Mouse (Mus musculus) ovary, postnatal 10 days (tissue): ENCODE results near the gene Ifi204.
"Not testable (repeated sequence)": the region's sequence is repeated elsewhere in the genome, so short reads cannot be mapped to it uniquely, and the experiment has no call there.

Experiments
- DNase-seq: peaks from one replicate; pipeline ENCODE4 v3.0.0; 2022; ENCODE audit warnings: low spot score

Gene Ifi204

GRCm38 (mm10) chr1:173766848-173767617 is at the start of gene Ifi204:
Ifi204 (minus strand) TSS chr1:173766943.
- DNase-seq = not testable (repeated sequence)

- DNase-seq = not testable (repeated sequence)
These were observed 42.6 kb upstream of the Ifi204 start for GRCm38 (mm10) chr1:173809294-173809693.

GRCm38 (mm10) chr1:173802689-173803281 is 36.0 kb upstream of the Ifi204 start:
- DNase-seq = not testable (repeated sequence)

GRCm38 (mm10) chr1:173802207-173802606 is 35.5 kb upstream of the Ifi204 start:
- DNase-seq = not testable (repeated sequence)

- not testable (repeated sequence) for DNase-seq
These were observed 35.0 kb upstream of the Ifi204 start for GRCm38 (mm10) chr1:173801791-173802190.

GRCm38 (mm10) chr1:173773457-173773856 is 6.7 kb upstream of the Ifi204 start:
- DNase-seq = not testable (repeated sequence)

GRCm38 (mm10) chr1:173760032-173760431 is 6.7 kb downstream of the Ifi204 start:
- not testable (repeated sequence) for DNase-seq

- DNase-seq = no peak
These were observed 24.5 kb downstream of the Ifi204 start for GRCm38 (mm10) chr1:173742262-173742661.

- no peak for DNase-seq
These were observed 25.1 kb downstream of the Ifi204 start, which contains the start of gene Ifi207 for GRCm38 (mm10) chr1:173741656-173742055. Ifi207 (minus strand) TSS chr1:173741747.

GRCm38 (mm10) chr1:173740537-173740936 is 26.2 kb downstream of the Ifi204 start:
- no peak for DNase-seq

GRCm38 (mm10) chr1:173736986-173737385 is 29.8 kb downstream of the Ifi204 start:
- DNase-seq = no peak

- DNase-seq = not testable (repeated sequence)
These were observed 31.7 kb downstream of the Ifi204 start for GRCm38 (mm10) chr1:173735015-173735414.

- no peak for DNase-seq
These were observed 33.5 kb downstream of the Ifi204 start for GRCm38 (mm10) chr1:173733219-173733618.
